Mouse (Mus musculus): Measurements from ENCODE around the gene Klc1. TPM values are rescaled to one million over a fixed set of nuclear protein-coding genes. Genes with fewer than 3 reads are reported as not detected.

Gene Klc1
- polyA plus RNA-seq, 1 experiment from 2014 or later = 91.6 TPM

GRCm38 (mm10) chr12:111817991-111818390 is 59.3 kb downstream of the Klc1 start:
- Histone ChIP-seq H3K9me3 (ENCODE audit: control insufficient read depth, low read length) (no peaks in the 10 kb centered on the region), H3K27me3 (ENCODE audit: control insufficient read depth, insufficient read depth, low read length) (no peaks in the 10 kb centered on the region), H3K4me1 (ENCODE audit: control insufficient read depth, insufficient read depth, low read length) (peaks cover 34% of the 10 kb centered on the region), H3K36me3 (ENCODE audit: control insufficient read depth, insufficient read depth, low read length) (no peaks in the 10 kb centered on the region; the same call in 1 of the 2 replicates), H3K27ac (ENCODE audit: low read depth, low read length) (no peak overlapping the region), H3K4me2 (replicated peaks; ENCODE audit: low read depth, low read length) (no peak overlapping the region), H3K9ac (ENCODE audit: low read depth, low read length) (no peak overlapping the region), H3K4me3 (ENCODE audit: low read length) (no peak overlapping the region)
- 92% methylated on average over 8 of the region's 8 CpGs for WGBS
- no peak for ATAC-seq (ENCODE audit: low FRiP score, low TSS enrichment)

GRCm38 (mm10) chr12:111819936-111820335 is 61.3 kb downstream of the Klc1 start:
- H3K4me3 ChIP-seq (ENCODE audit: low read length) = no peak overlapping the region
- no peak overlapping the region for H3K27ac ChIP-seq (ENCODE audit: low read depth, low read length)
- no peaks in the 10 kb centered on the region for H3K27me3 ChIP-seq (ENCODE audit: control insufficient read depth, insufficient read depth, low read length)
- WGBS = 59% methylated on average over 8 of the region's 8 CpGs
- ATAC-seq (ENCODE audit: low FRiP score, low TSS enrichment) = no peak
- no peak overlapping the region for H3K9ac ChIP-seq (ENCODE audit: low read depth, low read length)
- H3K36me3 ChIP-seq (ENCODE audit: control insufficient read depth, insufficient read depth, low read length) = peaks cover 19% of the 10 kb centered on the region
- H3K9me3 ChIP-seq (ENCODE audit: control insufficient read depth, low read length) = no peaks in the 10 kb centered on the region
- H3K4me2 ChIP-seq (replicated peaks; ENCODE audit: low read depth, low read length) = no peak overlapping the region
- H3K4me1 ChIP-seq (ENCODE audit: control insufficient read depth, insufficient read depth, low read length) = peaks cover 33% of the 10 kb centered on the region

- Histone ChIP-seq H3K4me1 (ENCODE audit: control insufficient read depth, insufficient read depth, low read length) (peaks cover 26% of the 10 kb centered on the region), H3K36me3 (ENCODE audit: control insufficient read depth, insufficient read depth, low read length) (peaks cover 27% of the 10 kb centered on the region), H3K4me3 (ENCODE audit: low read length) (no peak overlapping the region), H3K9me3 (ENCODE audit: control insufficient read depth, low read length) (no peaks in the 10 kb centered on the region), H3K4me2 (replicated peaks; ENCODE audit: low read depth, low read length) (no peak overlapping the region), H3K27me3 (ENCODE audit: control insufficient read depth, insufficient read depth, low read length) (no peaks in the 10 kb centered on the region), H3K9ac (ENCODE audit: low read depth, low read length) (no peak overlapping the region), H3K27ac (ENCODE audit: low read depth, low read length) (no peak overlapping the region)
- 68% methylated on average over 7 of the region's 7 CpGs for WGBS
- ATAC-seq (ENCODE audit: low FRiP score, low TSS enrichment) = no peak
Observed at GRCm38 (mm10) chr12:111820708-111821107, 62.1 kb downstream of the Klc1 start.

- 62% methylated on average over 4 of the region's 4 CpGs for WGBS
- H3K36me3 ChIP-seq (ENCODE audit: control insufficient read depth, insufficient read depth, low read length) = peaks cover 39% of the 10 kb centered on the region
- no peak for ATAC-seq (ENCODE audit: low FRiP score, low TSS enrichment)
Observed at GRCm38 (mm10) chr12:111821931-111822330, 63.3 kb downstream of the Klc1 start.

GRCm38 (mm10) chr12:111827556-111827955 is 68.9 kb downstream of the Klc1 start:
- WGBS = 88% methylated on average over 12 of the region's 12 CpGs
- Histone ChIP-seq H3K4me1 (ENCODE audit: control insufficient read depth, insufficient read depth, low read length) (no peaks in the 10 kb centered on the region), H3K4me3 (ENCODE audit: low read length) (no peak overlapping the region), H3K9me3 (ENCODE audit: control insufficient read depth, low read length) (no peaks in the 10 kb centered on the region), H3K36me3 (ENCODE audit: control insufficient read depth, insufficient read depth, low read length) (peaks cover 92% of the 10 kb centered on the region), H3K27me3 (ENCODE audit: control insufficient read depth, insufficient read depth, low read length) (no peaks in the 10 kb centered on the region), H3K9ac (ENCODE audit: low read depth, low read length) (no peak overlapping the region), H3K4me2 (replicated peaks; ENCODE audit: low read depth, low read length) (no peak overlapping the region), H3K27ac (ENCODE audit: low read depth, low read length) (no peak overlapping the region)
- ATAC-seq (ENCODE audit: low FRiP score, low TSS enrichment) = no peak

More at GRCm38 (mm10) chr12:111821931-111822330, 63.3 kb downstream of the Klc1 start:
- H3K4me3 ChIP-seq (ENCODE audit: low read length) = no peak overlapping the region
- H3K9ac ChIP-seq (ENCODE audit: low read depth, low read length) = no peak overlapping the region
- H3K4me1 ChIP-seq (ENCODE audit: control insufficient read depth, insufficient read depth, low read length) = peaks cover 15% of the 10 kb centered on the region; the same call in 1 of the 2 replicates
- no peaks in the 10 kb centered on the region for H3K27me3 ChIP-seq (ENCODE audit: control insufficient read depth, insufficient read depth, low read length)
- H3K4me2 ChIP-seq (replicated peaks; ENCODE audit: low read depth, low read length) = no peak overlapping the region
- no peak overlapping the region for H3K27ac ChIP-seq (ENCODE audit: low read depth, low read length)
- H3K9me3 ChIP-seq (ENCODE audit: control insufficient read depth, low read length) = no peaks in the 10 kb centered on the region

GRCm38 (mm10) chr12:111829447-111829846 is 70.8 kb downstream of the Klc1 start:
- no peak overlapping the region for H3K4me2 ChIP-seq (replicated peaks; ENCODE audit: low read depth, low read length)
- H3K4me3 ChIP-seq (ENCODE audit: low read length) = no peak overlapping the region
- H3K9me3 ChIP-seq (ENCODE audit: control insufficient read depth, low read length) = no peaks in the 10 kb centered on the region
- no peaks in the 10 kb centered on the region for H3K4me1 ChIP-seq (ENCODE audit: control insufficient read depth, insufficient read depth, low read length)
- whole genome bisulfite sequencing = 88% methylated on average over 5 of the region's 5 CpGs
- H3K36me3 ChIP-seq (ENCODE audit: control insufficient read depth, insufficient read depth, low read length) = peaks cover 96% of the 10 kb centered on the region
- H3K9ac ChIP-seq (ENCODE audit: low read depth, low read length) = no peak overlapping the region
- H3K27ac ChIP-seq (ENCODE audit: low read depth, low read length) = no peak overlapping the region
- ATAC-seq (ENCODE audit: low FRiP score, low TSS enrichment) = no peak
- H3K27me3 ChIP-seq (ENCODE audit: control insufficient read depth, insufficient read depth, low read length) = no peaks in the 10 kb centered on the region

GRCm38 (mm10) chr12:111829954-111830353 is 71.3 kb downstream of the Klc1 start:
- no peak overlapping the region for H3K4me3 ChIP-seq (ENCODE audit: low read length)
- no peaks in the 10 kb centered on the region for H3K27me3 ChIP-seq (ENCODE audit: control insufficient read depth, insufficient read depth, low read length)
- no peaks in the 10 kb centered on the region for H3K9me3 ChIP-seq (ENCODE audit: control insufficient read depth, low read length)
- no peak overlapping the region for H3K9ac ChIP-seq (ENCODE audit: low read depth, low read length)
- no peak overlapping the region for H3K4me2 ChIP-seq (replicated peaks; ENCODE audit: low read depth, low read length)
- 93% methylated on average over 9 of the region's 9 CpGs for WGBS
- H3K27ac ChIP-seq (ENCODE audit: low read depth, low read length) = no peak overlapping the region
- peaks cover 95% of the 10 kb centered on the region for H3K36me3 ChIP-seq (ENCODE audit: control insufficient read depth, insufficient read depth, low read length)
- no peak for ATAC-seq (ENCODE audit: low FRiP score, low TSS enrichment)
- H3K4me1 ChIP-seq (ENCODE audit: control insufficient read depth, insufficient read depth, low read length) = no peaks in the 10 kb centered on the region

GRCm38 (mm10) chr12:111830375-111830774 is 71.7 kb downstream of the Klc1 start:
- H3K27ac ChIP-seq (ENCODE audit: low read depth, low read length) = no peak overlapping the region
- H3K9me3 ChIP-seq (ENCODE audit: control insufficient read depth, low read length) = no peaks in the 10 kb centered on the region
- H3K27me3 ChIP-seq (ENCODE audit: control insufficient read depth, insufficient read depth, low read length) = no peaks in the 10 kb centered on the region
- H3K4me3 ChIP-seq (ENCODE audit: low read length) = no peak overlapping the region
- no peak overlapping the region for H3K4me2 ChIP-seq (replicated peaks; ENCODE audit: low read depth, low read length)
- ATAC-seq (ENCODE audit: low FRiP score, low TSS enrichment) = no peak
- no peak overlapping the region for H3K9ac ChIP-seq (ENCODE audit: low read depth, low read length)
- WGBS = 89% methylated on average over 10 of the region's 10 CpGs
- H3K36me3 ChIP-seq (ENCODE audit: control insufficient read depth, insufficient read depth, low read length) = peaks cover 95% of the 10 kb centered on the region
- no peaks in the 10 kb centered on the region for H3K4me1 ChIP-seq (ENCODE audit: control insufficient read depth, insufficient read depth, low read length)

- Histone ChIP-seq H3K27me3 (ENCODE audit: control insufficient read depth, insufficient read depth, low read length) (no peaks in the 10 kb centered on the region), H3K27ac (ENCODE audit: low read depth, low read length) (no peak overlapping the region), H3K4me3 (ENCODE audit: low read length) (no peak overlapping the region), H3K9ac (ENCODE audit: low read depth, low read length) (no peak overlapping the region), H3K4me1 (ENCODE audit: control insufficient read depth, insufficient read depth, low read length) (no peaks in the 10 kb centered on the region), H3K4me2 (replicated peaks; ENCODE audit: low read depth, low read length) (no peak overlapping the region), H3K9me3 (ENCODE audit: control insufficient read depth, low read length) (no peaks in the 10 kb centered on the region), H3K36me3 (ENCODE audit: control insufficient read depth, insufficient read depth, low read length) (peaks cover 92% of the 10 kb centered on the region)
- no peak for ATAC-seq (ENCODE audit: low FRiP score, low TSS enrichment)
- 84% methylated on average over 5 of the region's 5 CpGs for WGBS
Observed at GRCm38 (mm10) chr12:111832643-111833042, 74.0 kb downstream of the Klc1 start.
